Mouse (Mus musculus) cerebellum, adult 2 months (tissue): ENCODE results near the gene Grm7. TPM values are rescaled to one million over a fixed set of nuclear protein-coding genes. Genes with fewer than 3 reads are reported as not detected.

Source experiments
- DNase-seq, 2 experiments: peaks; one replicate each; pipeline ENCODE4 v3.0.0; 2021
- H3K27ac ChIP-seq: fragments of 200-500 bp; 2 replicates; pipeline ENCODE4 v1.5.1; 2012; ENCODE audit warnings: low read length, control low read depth, inconsistent platforms; ENCODE audit not compliant: insufficient read depth
- H3K27me3 ChIP-seq: fragments of 200-500 bp; 2 replicates; pipeline ENCODE4 v1.6.1; 2012; ENCODE audit warnings: inconsistent platforms, mild to moderate bottlenecking, low read length, moderate library complexity; ENCODE audit not compliant: control insufficient read depth, insufficient read depth
- H3K4me1 ChIP-seq: fragments of 200-500 bp; 2 replicates; pipeline ENCODE4 v1.6.1; 2011; ENCODE audit warnings: low read length; ENCODE audit not compliant: control insufficient read depth, insufficient read depth
- H3K4me3 ChIP-seq: fragments of 200-500 bp; replicated peaks from 2 replicates; pipeline ENCODE3; 2011; ENCODE audit warnings: mild to moderate bottlenecking, low read depth, low read length, control low read depth; ENCODE audit not compliant: insufficient read depth
- CTCF ChIP-seq: fragments of 200-500 bp; IDR thresholded peaks from 2 replicates; pipeline ENCODE4 v1.5.1; 2011; ENCODE audit warnings: low read depth, mild to moderate bottlenecking, control low read depth, low read length, moderate library complexity, borderline replicate concordance; ENCODE audit not compliant: insufficient read depth
- POLR2A ChIP-seq: fragments of 200-500 bp; IDR thresholded peaks from 2 replicates; pipeline ENCODE4 v1.6.1; 2011; ENCODE audit warnings: low read length, control low read depth, borderline replicate concordance; ENCODE audit not compliant: insufficient read depth
- WGBS: fragments of 180-500 bp; shearing (Covaris S2); methylation state at CpG from one replicate; pipeline ENCODE4 v1.1.7; 2018; 5-methylcytosine and 5-hydroxymethylcytosine counted together
- polyA plus RNA-seq: library from polyadenylated mRNA; depleted of rRNA; stranded (reverse); fragments of >200 nt; gene quantifications from 2 replicates; pipeline ENCODE4 v1.2.3, GENCODE M21; 2012

Grm7 gene
- polyA plus RNA-seq, 1 experiment = 22.9 TPM

DNA sequence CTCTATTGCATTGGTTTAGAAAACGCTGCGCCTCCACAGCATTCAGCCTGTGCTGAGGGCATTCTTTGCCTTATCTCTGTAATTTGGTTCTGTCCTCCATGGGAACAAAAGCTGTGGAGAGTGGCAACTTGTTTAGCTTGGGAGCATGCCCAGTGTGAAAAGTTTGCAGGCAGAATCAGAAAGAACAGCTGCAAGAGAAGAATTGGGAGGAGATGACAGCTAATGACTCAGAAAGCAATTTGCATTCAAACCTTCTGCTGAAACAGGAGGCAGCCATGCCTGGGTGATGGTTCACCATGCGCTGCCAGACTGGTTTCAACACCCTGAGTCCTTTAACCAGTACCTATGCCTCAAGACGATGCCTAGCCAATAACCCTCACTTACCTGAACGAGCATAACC, 64.4 kb downstream of the Grm7 start:
- no peaks in the 10 kb centered on the region for H3K4me1 ChIP-seq
- TF ChIP-seq POLR2A (no peak), CTCF (no peak)
- H3K4me3 ChIP-seq = no peak overlapping the region
- H3K27me3 ChIP-seq = no peaks in the 10 kb centered on the region
- WGBS = 72% methylated on average over 5 of the region's 5 CpGs
- no peak overlapping the region for H3K27ac ChIP-seq
- DNase-seq = no peak

DNA sequence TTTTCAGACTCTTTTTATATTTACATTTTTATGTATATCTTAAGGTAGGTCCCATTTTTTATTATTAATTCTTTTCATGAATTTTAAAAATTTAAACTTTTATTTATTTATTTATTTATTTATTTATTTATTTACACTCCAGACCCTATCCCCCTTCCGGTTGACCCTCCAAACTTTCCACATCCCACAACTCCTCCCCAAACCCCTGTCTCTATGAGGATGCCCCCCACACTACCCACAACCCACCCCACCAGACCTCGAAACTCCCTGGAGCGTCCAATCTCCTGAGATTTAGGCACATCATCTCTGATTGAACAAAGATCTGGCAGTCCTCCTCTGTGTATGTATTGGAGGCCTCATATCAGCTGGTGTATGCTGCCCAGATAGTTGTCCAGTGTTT, 69.6 kb downstream of the Grm7 start:
- no peak overlapping the region for H3K4me3 ChIP-seq
- no peaks in the 10 kb centered on the region for H3K27me3 ChIP-seq
- no peaks in the 10 kb centered on the region for H3K4me1 ChIP-seq
- TF ChIP-seq POLR2A (no peak), CTCF (no peak)
- no peak for DNase-seq
- WGBS = 93% methylated on average over 3 of the region's 3 CpGs
- no peak overlapping the region for H3K27ac ChIP-seq

DNA sequence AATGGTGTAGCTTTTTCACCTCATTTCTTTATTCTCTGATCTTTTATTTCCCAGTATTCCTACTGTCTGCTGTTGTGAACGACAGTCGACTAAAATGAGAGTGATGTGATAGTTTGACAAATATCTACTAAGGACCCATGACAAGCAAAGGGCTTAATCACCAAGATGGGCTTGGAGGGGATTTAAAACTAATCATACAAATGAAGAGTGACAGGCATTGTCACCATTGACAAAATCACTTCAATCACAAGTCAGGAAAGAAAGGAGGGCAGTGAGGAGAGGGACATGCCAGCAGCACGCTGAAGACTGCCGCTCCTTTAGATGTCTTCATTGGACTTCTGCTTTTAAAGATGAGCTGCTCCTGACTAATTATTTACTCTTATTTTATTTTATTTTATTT, 78.0 kb downstream of the Grm7 start:
- no peak for TF ChIP-seq POLR2A
- no peak for TF ChIP-seq CTCF
- no peaks in the 10 kb centered on the region for H3K27me3 ChIP-seq
- no peak overlapping the region for H3K4me3 ChIP-seq
- H3K4me1 ChIP-seq = no peaks in the 10 kb centered on the region
- 75% methylated on average over 4 of the region's 4 CpGs for WGBS
- no peak for DNase-seq
- H3K27ac ChIP-seq = no peak overlapping the region

DNA sequence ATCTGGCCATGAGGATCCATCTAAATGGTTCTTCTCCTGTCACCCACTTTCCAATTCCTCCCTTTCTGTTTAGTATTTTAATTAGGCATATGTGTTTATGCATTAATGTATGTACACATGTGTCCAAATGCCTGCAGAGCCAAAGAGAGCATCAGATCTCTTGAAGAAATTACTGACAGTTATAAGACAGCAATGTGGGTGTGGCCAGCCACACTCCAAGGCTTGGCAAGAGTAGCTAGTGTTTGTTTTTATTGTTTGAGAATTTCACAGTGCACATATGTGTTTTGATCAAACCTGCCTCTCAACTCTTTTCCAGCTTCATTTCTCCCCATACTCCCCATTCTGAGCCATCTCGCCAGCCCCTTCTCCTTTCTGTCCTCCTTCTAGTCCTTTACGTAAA, 88.5 kb downstream of the Grm7 start:
- no peaks in the 10 kb centered on the region for H3K4me1 ChIP-seq
- H3K27me3 ChIP-seq = no peaks in the 10 kb centered on the region
- no peak for TF ChIP-seq POLR2A
- TF ChIP-seq CTCF = no peak
- no peak for DNase-seq
- 80% methylated on average over 2 of the region's 2 CpGs for WGBS
- no peak overlapping the region for H3K4me3 ChIP-seq
- H3K27ac ChIP-seq = no peak overlapping the region

DNA sequence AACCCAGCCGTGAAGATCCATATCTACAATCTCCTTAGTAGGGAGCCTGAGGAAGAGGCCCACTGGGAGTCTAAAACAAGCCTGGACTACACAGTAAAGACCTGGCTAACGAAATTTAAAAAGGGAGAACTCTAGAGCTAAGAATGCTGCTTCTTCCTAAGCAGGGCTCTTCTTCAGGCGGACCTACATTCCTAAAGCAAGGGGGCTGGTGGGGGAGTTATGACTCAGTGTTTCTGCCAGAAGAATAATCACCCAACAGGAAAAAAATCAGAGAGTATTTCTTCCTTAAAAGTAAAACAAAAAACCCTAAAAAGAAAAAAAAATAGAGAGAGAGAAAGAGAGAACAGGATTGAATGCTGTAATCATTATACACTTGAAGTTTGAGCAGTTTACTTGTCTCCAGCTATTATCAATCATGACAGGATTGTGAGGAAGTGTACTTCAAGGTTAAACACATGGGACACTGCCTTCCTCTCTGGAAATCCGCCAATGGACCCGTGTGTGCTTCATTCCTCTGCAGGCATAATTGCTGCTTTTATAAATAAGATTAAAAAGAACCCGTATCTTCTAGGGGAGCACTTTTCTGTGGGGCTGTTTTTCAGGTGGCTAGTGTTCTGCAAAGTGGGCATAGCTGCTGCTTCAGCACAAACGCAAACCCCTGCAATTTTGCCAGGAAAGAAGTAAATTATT, 98.7 kb downstream of the Grm7 start:
- no peak overlapping the region for H3K4me3 ChIP-seq
- no peak for TF ChIP-seq POLR2A
- TF ChIP-seq CTCF = no peak
- H3K27me3 ChIP-seq = no peaks in the 10 kb centered on the region
- WGBS = 51% methylated on average over 7 of the region's 7 CpGs
- no peaks in the 10 kb centered on the region for H3K4me1 ChIP-seq
- H3K27ac ChIP-seq = no peak overlapping the region
- no peak for DNase-seq

DNA sequence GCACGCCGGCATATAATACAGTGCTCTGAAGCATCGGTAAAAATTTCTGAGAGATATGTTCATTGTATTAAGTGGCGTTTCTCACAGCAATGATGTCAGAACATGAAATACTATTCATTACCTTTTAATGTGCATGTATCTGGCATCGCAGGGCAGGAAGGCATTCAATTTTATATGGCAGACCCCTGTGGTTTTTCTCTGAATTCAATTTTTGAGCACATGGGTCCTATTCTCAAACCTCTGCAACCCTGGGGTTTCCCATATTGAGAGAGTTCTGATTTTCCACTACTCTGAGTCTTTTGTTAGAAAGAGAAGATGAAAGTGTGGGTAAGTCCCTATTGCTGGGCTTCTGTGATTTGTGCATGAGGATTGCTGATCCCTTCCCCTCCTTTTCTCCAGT, 110.5 kb downstream of the Grm7 start:
- H3K4me3 ChIP-seq = no peak overlapping the region
- WGBS = 72% methylated on average over 5 of the region's 5 CpGs
- H3K4me1 ChIP-seq = no peaks in the 10 kb centered on the region
- TF ChIP-seq CTCF (no peak), POLR2A (no peak)
- no peaks in the 10 kb centered on the region for H3K27me3 ChIP-seq
- no peak overlapping the region for H3K27ac ChIP-seq
- no peak for DNase-seq

DNA sequence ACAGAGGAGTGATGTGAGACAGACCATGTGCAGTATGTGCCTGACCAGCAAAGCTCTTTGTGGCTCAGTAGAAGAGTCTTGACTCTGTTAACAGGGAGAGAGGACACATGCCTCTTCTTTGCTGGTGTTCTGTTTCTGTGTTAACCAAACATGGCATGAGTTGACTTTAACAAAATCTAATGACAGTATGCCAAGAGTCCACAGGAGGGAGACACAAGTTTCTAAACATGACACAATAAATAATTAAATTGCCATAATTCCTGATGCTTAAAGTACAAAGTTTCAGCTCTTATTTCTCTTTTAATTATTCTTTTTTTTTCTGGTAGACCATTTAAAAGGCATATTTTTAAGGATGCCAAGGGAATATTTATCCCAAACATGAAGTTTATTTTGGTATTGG, 124.2 kb downstream of the Grm7 start:
- no peak for DNase-seq
- Histone ChIP-seq H3K27me3 (no peaks in the 10 kb centered on the region), H3K4me1 (no peaks in the 10 kb centered on the region), H3K27ac (no peak overlapping the region), H3K4me3 (no peak overlapping the region)
- TF ChIP-seq CTCF (no peak), POLR2A (no peak)

DNA sequence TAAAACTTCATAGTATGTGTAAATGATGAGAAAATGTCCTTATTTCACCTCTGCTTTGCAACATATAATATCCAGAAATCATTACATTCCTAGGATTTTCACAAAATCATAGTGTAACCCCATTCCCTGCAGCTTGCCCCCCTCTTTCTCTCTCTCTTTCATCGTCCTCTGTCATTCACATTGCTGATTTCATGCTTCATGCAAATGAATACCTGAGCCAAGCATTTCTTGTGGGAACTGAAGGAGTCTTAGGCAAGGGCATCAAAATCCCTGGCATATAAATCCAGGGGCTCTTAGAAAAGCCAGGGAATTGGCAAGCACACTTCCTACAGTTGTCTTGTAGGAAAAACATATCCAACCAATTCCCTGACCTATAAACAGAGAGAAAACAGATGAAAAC, 127.3 kb downstream of the Grm7 start:
- TF ChIP-seq CTCF (no peak), POLR2A (no peak)
- Histone ChIP-seq H3K27me3 (no peaks in the 10 kb centered on the region), H3K4me3 (no peak overlapping the region), H3K4me1 (no peaks in the 10 kb centered on the region), H3K27ac (no peak overlapping the region)
- 9% methylated on average over 1 of the region's 1 CpGs for WGBS
- no peak for DNase-seq

DNA sequence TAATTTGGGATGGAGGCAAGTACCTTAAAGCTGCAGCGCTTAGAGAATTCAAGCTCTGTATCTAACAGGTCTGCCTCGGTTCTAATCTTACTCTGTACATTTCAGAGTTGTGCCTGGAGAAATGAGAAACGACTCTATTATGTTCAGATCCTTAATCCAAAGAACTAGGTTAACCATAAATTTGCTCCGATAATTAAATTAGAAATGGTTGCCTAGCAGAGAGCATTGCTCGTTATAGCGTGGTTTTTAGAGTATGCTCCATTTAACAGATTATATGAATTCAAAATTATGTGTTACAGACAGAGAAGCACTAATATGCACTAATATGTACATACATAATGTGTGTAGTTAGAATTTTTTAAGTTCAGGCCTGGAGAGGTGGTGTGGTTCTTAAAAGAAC, 130.7 kb downstream of the Grm7 start:
- WGBS = 35% methylated on average over 6 of the region's 6 CpGs
- DNase-seq = no peak
- H3K27me3 ChIP-seq = no peaks in the 10 kb centered on the region
- no peak overlapping the region for H3K27ac ChIP-seq
- TF ChIP-seq POLR2A (no peak), CTCF (no peak)
- no peak overlapping the region for H3K4me3 ChIP-seq
- H3K4me1 ChIP-seq = no peaks in the 10 kb centered on the region
